Mouse (Mus musculus): ENCODE data around the gene Numb.

- TF ChIP-seq CHD2 (IDR thresholded peaks at IDR 0.05; ENCODE audit: low read depth, low read length) (no peak), ZC3H11A (IDR thresholded peaks at IDR 0.05; ENCODE audit: borderline replicate concordance, low read depth, low read length) (no peak)
Observed at GRCm38 (mm10) chr12:83885516-83886285, 36.0 kb downstream of the Numb start.
